Mouse (Mus musculus): Measurements from ENCODE around the gene Top2b. TPM values are rescaled to one million over a fixed set of nuclear protein-coding genes. Genes with fewer than 3 reads are reported as not detected.

The Top2b gene
- total RNA-seq, 2 experiments from 2014 or later, result 160 TPM

- no peak for DNase-seq (ENCODE audit: low spot score in 2 of 2)
Measured at GRCm38 (mm10) chr14:16405187-16405586, 40.2 kb downstream of the Top2b start.

- no peak for DNase-seq (ENCODE audit: low spot score in 2 of 2)
Measured at GRCm38 (mm10) chr14:16414163-16414562, 49.2 kb downstream of the Top2b start.

- no peak for DNase-seq (ENCODE audit: low spot score in 2 of 2)
Measured at GRCm38 (mm10) chr14:16427569-16427968, 62.6 kb downstream of the Top2b start.

GRCm38 (mm10) chr14:16431941-16432499 is 67.0 kb downstream of the Top2b start:
- no peak for DNase-seq (ENCODE audit: low spot score in 2 of 2)

- DNase-seq (ENCODE audit: low spot score in 2 of 2), result no peak
Measured at GRCm38 (mm10) chr14:16432550-16432949, 67.6 kb downstream of the Top2b start.

- DNase-seq (ENCODE audit: low spot score in 2 of 2), result no peak
Measured at GRCm38 (mm10) chr14:16433206-16433605, 68.2 kb downstream of the Top2b start.

- peak; percentile 58 to 69 for DNase-seq (ENCODE audit: low spot score in 2 of 2)
Measured at GRCm38 (mm10) chr14:16434396-16435171, 69.6 kb downstream of the Top2b start.

GRCm38 (mm10) chr14:16437386-16437785 is 72.4 kb downstream of the Top2b start:
- DNase-seq (ENCODE audit: low spot score in 2 of 2), result no peak

- no peak for DNase-seq (ENCODE audit: low spot score in 2 of 2)
Measured at GRCm38 (mm10) chr14:16439385-16440126, 74.6 kb downstream of the Top2b start.

- peak in 1 of 2 experiments; percentile 7 for DNase-seq (ENCODE audit: low spot score in 2 of 2)
Measured at GRCm38 (mm10) chr14:16444859-16445258, 79.9 kb downstream of the Top2b start.

- peak in 1 of 2 experiments; percentile 9 for DNase-seq (ENCODE audit: low spot score in 2 of 2)
Measured at GRCm38 (mm10) chr14:16447587-16447986, 82.6 kb downstream of the Top2b start.

- peak in 1 of 2 experiments; percentile 2 for DNase-seq (ENCODE audit: low spot score in 2 of 2)
Measured at GRCm38 (mm10) chr14:16448269-16448987, 83.4 kb downstream of the Top2b start.

GRCm38 (mm10) chr14:16478606-16479323 is 113.8 kb downstream of the Top2b start:
- no peak for DNase-seq (ENCODE audit: low spot score in 2 of 2)

GRCm38 (mm10) chr14:16479521-16479920 is 114.5 kb downstream of the Top2b start:
- DNase-seq (ENCODE audit: low spot score in 2 of 2), result no peak

GRCm38 (mm10) chr14:16480621-16481020 is 115.6 kb downstream of the Top2b start:
- DNase-seq (ENCODE audit: low spot score in 2 of 2), result no peak

GRCm38 (mm10) chr14:16483656-16484380 is 118.8 kb downstream of the Top2b start:
- DNase-seq (ENCODE audit: low spot score in 2 of 2), result no peak
